Mouse (Mus musculus) embryonic fibroblast, embryonic 13.5 days (primary cell): ENCODE data around the gene Thbs3.

ENCODE experiments used
- CTCF ChIP-seq: IDR thresholded peaks from 2 replicates; pipeline ENCODE4 v1.5.1; 2011; ENCODE audit warnings: mild to moderate bottlenecking, control low read depth, low read length, moderate library complexity, borderline replicate concordance; ENCODE audit not compliant: insufficient read depth
- POLR2A ChIP-seq: IDR thresholded peaks from 2 replicates; pipeline ENCODE4 v1.6.1; 2011; ENCODE audit warnings: low read depth, mild to moderate bottlenecking, control low read depth, low read length, moderate library complexity

GRCm38 (mm10) chr3:89178107-89178385 is 36.9 kb upstream of the Thbs3 start:
- TF ChIP-seq POLR2A (no peak), CTCF (no peak)
